Mouse (Mus musculus): ENCODE results near the gene Srpk1.

Gene Srpk1

GRCm38 (mm10) chr17:28613096-28613495, 9.4 kb downstream of the Srpk1 start:
- no peak for DNase-seq (ENCODE audit: low read depth, low spot score)

DNA sequence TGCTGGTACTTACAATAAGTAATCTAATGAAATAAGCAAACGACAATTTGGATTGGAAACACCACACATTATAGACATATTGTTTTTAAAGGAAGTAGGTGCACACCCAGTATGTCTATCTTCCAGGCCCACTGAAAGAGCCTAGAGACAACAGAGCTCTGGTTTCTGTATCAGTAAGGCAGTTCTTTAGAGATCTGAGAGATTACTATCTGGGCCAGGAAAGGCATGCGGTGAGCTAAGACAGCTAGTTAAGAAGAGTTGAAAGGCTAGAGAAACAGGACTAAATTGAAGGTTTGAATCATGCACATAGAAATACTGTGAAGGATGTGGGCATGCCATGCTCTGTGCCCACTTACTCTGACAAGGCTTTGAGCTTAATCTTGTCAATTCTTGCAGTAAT, 9.9 kb downstream of the Srpk1 start:
- DNase-seq (ENCODE audit: low read depth, low spot score) = no peak

DNA sequence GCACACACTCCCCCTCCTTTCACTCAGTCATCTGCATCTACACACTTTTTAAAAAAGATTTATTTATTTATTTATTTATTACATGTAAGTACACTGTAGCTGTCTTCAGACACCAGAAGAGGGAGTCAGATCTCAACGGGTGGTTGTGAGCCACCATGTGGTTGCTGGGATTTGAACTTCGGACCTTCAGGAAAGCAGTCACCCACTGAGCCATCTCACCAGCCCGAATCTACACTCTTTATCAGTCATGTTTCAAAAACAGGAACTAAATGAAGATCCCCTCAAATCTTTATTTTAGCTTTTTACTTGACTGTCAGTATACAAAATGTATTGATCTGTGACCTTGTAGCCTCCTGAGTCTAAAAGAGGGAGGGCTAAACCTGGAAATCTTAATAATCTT, 13.0 kb downstream of the Srpk1 start:
- DNase-seq (ENCODE audit: low read depth, low spot score) = no peak

DNA sequence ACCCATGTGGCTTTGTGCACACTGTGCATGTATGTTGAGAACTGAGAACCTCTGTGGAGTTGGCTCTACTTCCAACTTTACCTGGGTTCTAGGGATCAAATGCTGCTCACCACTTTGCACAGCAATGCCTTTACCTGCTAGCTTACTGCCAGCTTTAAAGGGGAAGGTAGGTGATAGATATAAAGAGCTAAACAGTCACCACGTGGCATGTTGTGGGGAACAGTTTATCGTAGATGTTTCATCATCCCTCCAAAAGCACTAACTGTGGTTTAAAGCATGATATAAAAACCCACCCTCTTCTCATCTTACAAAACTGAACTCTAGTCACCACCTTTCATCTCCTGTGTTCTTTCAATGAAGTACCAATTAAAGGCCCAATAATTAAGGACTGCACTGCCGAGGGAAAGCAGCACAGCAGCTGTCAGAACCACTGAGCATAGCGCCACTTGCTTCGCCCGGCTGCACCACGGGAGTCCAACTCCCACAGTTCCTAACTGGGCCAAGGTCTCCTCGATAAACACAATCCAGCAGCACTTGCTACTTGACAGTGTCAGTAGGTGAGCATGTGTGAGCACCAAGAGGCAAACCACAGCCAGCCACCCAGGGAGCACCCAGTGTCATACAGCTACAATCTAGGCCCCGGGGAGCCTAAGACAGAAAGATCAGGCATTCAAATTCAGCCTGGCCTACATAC, 20.8 kb downstream of the Srpk1 start:
- no peak for DNase-seq (ENCODE audit: low read depth, low spot score)

GRCm38 (mm10) chr17:28600780-28601179, 21.7 kb downstream of the Srpk1 start:
- DNase-seq (ENCODE audit: low read depth, low spot score) = no peak

GRCm38 (mm10) chr17:28593965-28594364, 28.5 kb downstream of the Srpk1 start:
- DNase-seq (ENCODE audit: low read depth, low spot score) = no peak

DNA sequence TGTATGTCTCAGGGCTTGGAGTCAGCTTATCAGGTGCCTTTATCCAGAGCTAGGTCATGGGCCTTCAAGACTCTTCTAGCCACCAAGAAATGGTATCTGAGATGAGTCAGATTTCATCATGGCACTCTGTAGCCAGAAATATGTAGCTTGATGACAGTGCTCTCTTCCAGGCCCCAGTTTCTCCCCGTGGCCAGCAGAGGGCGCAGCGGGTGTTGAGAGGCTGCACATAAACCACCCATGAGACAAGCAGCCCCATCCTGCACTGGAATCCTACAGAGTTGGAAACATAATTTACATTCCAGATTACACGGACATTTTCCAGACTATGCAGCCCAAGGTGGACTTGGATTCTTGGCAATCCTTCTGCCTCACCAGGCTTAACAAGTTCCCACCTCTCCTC, 29.5 kb downstream of the Srpk1 start:
- DNase-seq (ENCODE audit: low read depth, low spot score) = peak; percentile 50

GRCm38 (mm10) chr17:28591476-28591875, 31.0 kb downstream of the Srpk1 start:
- DNase-seq (ENCODE audit: low read depth, low spot score) = no peak

DNA sequence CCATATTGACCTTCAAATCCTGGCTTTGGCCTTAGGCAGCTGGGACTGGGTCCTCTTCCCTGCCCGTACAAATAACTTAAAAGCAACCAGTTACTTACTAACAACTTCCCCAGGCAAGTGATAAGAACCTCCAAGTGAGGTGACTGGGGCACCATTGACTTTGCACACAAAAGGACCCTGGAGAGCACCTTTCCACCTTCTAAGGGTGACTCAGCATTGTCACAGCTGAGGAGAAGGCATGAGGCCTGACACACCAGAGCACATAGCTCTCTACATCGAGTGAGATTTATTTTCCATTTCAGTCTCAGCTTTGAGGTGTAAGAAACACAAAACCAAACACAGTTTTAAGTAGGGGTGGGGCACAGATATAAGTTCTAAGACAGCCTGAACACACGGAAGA, 31.9 kb downstream of the Srpk1 start:
- no peak for DNase-seq (ENCODE audit: low read depth, low spot score)

- DNase-seq (ENCODE audit: low read depth, low spot score) = no peak
These were observed 33.9 kb downstream of the Srpk1 start for GRCm38 (mm10) chr17:28588591-28588990.

DNA sequence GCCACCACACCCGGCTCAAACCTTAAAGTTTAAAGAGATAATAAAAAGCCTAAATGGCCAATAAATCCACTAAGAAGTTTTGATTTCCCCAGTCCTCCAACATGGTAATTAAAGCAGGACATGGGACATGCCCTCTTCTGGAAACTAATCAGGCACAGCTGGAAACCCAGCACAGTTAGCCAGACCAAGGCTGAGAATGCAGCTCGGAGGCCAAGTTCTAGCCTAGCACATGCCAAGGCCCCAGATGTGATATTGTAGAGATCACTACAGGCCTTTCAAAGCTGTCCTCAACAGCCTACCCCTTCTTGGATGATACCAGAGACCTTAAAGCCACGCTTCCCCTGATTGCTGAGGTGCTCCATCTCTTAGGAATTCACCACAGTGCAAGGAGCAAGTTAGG, 36.0 kb downstream of the Srpk1 start:
- no peak for DNase-seq (ENCODE audit: low read depth, low spot score)

DNA sequence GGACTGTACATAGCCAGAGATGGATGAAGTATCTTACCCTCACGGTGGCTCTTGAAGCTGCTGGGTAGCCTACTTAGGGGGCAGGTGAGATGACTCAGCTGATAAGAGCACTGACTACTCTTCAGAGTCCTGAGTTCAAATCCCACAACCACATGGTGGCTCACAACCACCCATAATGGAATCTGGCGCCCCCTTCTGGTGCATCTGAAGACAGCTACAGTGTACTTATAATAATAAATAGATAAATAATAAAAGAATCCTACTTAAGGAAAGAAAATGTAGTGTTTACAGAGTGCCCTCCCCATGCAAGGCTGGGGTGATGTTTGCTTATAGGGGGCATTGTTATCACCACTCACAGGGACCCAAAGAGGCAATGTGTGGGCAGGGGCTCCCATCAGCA, 41.5 kb downstream of the Srpk1 start:
- no peak for DNase-seq (ENCODE audit: low read depth, low spot score)

DNA sequence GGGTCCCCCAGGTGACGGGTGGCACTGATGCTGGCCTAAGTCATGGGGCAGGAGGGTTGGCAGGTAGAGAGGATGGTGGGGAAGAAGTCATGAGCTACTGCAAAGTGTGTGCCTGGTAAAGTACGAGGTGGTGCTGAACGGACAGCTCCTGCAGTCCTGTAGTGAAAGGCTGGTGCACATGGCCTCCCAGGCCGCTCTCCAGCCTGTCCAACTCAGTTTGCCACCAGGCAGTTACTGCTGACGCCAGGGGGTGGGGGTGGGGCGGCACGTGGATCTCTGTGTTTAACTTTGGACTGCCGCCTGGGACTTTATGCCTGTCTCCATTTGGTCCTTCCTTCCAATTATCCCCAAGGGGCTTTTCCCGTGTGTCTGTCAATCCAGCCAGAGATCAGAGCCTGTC, 42.1 kb downstream of the Srpk1 start:
- no peak for DNase-seq (ENCODE audit: low read depth, low spot score)

DNA sequence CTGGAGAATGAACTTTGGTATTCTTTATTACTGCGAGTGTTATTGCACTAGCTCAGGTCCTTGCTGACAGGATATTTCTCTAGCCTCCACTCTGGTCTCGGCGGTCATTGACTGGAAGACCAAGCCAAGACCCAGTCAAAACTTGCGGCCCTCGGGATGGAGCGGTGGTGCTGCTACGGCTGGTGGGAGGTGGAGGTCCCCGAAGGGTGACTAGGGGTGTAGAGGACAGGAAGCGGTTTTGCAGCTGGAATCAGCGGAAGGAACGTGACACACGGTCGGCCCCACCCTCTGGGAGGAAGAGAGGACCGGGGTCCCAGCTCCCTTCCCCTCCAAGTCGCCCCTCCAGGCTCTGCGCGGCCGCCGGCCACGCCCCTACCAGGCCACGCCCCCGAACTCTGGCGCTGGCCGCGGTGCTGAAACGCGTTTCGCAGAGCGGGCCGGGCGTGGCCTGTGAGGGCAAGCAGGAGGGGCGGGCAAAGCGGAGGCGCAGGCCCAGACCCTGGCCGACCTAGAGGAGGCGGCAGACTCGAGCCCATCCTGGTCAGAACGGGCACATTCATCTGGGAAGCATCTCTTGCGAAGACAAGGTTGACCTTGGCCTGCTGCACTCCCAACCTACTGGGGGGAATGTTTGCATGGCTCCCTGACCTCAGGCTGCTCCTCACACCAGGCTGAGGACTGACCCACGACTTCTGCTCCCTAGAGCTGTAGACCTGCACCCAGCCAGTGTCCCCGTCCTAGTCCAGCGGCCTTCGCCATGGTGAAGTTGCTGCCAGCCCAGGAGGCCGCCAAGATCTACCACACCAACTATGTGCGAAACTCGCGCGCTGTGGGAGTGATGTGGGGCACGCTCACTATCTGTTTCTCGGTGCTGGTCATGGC, 47.0 kb downstream of the Srpk1 start, which contains the start of gene Lhfpl5:
Gene Lhfpl5, plus strand, starts transcription at position 398 of the 882 bp plus-strand sequence.
- DNase-seq (ENCODE audit: low read depth, low spot score) = no peak

DNA sequence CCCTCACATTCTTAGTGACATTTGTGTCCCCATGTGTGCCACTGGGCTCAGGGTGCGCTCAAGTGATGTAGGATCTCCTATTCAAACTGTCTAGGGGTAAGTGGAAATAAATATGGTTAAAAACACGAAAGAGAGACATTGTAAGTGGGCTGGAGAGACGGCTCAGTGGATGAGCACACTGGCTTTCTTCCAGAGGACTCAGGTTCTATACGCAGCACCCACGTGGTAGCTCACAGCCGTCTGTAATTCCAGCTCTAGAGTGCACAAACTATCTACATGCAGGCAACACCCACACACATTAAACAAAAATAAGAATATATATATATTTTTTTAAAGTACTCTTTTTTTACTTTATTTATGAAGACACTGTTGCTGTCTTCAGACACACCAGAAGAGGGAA, 49.6 kb downstream of the Srpk1 start:
- no peak for DNase-seq (ENCODE audit: low read depth, low spot score)

DNA sequence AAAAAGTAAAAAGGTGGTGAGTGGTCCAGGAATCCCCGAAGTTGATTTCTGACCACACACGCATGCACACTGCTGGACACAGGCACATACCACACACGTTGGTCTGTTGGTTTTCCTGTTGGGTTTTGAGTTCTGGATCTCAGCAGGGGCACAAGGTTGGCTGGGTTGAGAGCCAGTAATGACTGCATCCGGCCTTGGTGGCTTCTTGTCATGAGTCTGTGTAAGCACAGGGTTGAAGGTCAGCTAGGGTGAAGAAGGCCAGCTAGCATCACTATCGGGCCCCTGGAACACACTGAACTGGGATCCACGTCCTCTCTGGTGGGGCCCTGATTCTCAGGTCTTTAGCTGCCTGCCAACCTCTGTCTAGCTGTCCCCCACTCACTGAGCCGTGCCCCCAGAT, 50.0 kb downstream of the Srpk1 start:
- no peak for DNase-seq (ENCODE audit: low read depth, low spot score)

DNA sequence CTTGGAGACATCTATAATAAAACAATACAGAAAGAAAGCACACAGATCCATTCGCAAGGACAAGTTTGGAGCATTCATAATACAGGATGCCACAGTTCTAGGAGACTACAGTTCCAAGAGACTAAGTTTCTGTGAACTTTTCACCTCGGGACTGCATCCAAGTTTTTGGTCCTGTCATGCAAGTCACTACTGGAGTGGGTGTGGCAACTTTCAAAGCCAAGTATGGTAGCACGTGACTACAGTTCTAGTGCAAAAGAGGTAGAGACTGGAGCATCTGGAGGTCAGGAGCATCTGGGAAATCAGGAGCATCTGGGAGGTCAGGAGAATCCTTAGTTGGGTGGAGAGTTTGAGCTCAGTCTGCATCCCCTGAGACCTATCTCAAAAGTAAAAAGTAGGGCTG, 50.6 kb downstream of the Srpk1 start:
- no peak for DNase-seq (ENCODE audit: low read depth, low spot score)

DNA sequence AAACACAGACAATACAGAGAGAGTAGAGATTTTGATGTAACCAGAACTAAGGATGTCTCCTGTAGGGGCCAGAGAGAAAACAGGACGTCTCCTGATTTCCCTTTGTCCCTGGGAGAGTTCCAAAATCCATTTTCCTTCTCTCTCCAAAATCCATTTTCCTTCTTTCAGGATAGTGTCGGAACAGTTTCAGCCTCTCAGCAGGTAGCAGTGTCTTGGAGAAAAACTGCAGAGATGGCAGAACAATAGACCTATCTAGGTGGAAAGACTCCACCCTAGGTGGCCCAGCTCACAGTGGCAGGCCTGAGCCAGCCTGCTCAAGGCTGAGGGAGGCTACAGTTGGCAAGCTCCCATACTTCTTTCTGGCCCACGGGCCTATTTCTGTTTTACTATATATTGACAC, 55.0 kb downstream of the Srpk1 start:
- no peak for DNase-seq (ENCODE audit: low read depth, low spot score)

- no peak for DNase-seq (ENCODE audit: low read depth, low spot score)
These were observed 57.3 kb downstream of the Srpk1 start for GRCm38 (mm10) chr17:28565181-28565580.

- no peak for DNase-seq (ENCODE audit: low read depth, low spot score)
These were observed 60.9 kb downstream of the Srpk1 start for GRCm38 (mm10) chr17:28561613-28562012.

DNA sequence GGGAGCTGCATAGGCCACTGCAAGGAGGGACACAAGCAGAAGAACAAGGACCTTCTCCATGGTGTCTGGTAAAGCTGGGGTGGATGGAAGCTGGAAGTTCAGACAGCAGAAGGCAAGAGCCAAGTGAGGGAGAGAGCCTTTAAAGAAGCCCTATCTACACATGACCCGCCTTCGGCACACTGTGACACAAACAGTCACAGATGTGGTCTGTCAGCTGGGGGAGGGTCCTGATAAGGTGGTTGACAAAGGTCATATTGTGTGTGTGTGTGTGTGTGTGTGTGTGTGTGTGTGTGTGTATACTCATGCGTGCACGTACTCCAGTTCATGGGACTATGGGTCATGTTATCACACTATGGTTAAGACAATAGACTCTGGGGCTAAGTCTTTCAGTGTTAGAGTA, 61.9 kb downstream of the Srpk1 start, which contains the start of gene Clps:
Gene Clps, minus strand, starts transcription at position 169 of the 400 bp plus-strand sequence.
- DNase-seq (ENCODE audit: low read depth, low spot score) = no peak

- no peak for DNase-seq (ENCODE audit: low read depth, low spot score)
These were observed 64.7 kb downstream of the Srpk1 start for GRCm38 (mm10) chr17:28557772-28558171.
